Mouse (Mus musculus) bone marrow, adult 2 months (tissue): ENCODE measurements around the gene Atp11b. TPM values are rescaled to one million over a fixed set of nuclear protein-coding genes. Genes with fewer than 3 reads are reported as not detected.
A peak's percentile ranks its signal among the peaks of the same experiment; 100 is the strongest.

Experiments used
- H3K27ac ChIP-seq: fragments of 200-500 bp; 2 replicates; pipeline ENCODE4 v1.5.1; 2012; ENCODE audit warnings: low read depth, mild to moderate bottlenecking, control low read depth, inconsistent platforms, low read length; ENCODE audit not compliant: control insufficient read depth, poor library complexity, insufficient read depth
- H3K4me1 ChIP-seq: fragments of 200-500 bp; 2 replicates; pipeline ENCODE4 v1.6.1; 2011; ENCODE audit warnings: low read length; ENCODE audit not compliant: control insufficient read depth, insufficient read depth
- H3K4me3 ChIP-seq: fragments of 200-500 bp; replicated peaks from 2 replicates; pipeline ENCODE3; 2011; ENCODE audit warnings: mild to moderate bottlenecking, low read depth, low read length, control low read depth; ENCODE audit not compliant: control insufficient read depth
- CTCF ChIP-seq: fragments of 200-500 bp; IDR thresholded peaks from 2 replicates; pipeline ENCODE4 v1.5.1; 2011; ENCODE audit warnings: low read length, control low read depth; ENCODE audit not compliant: control insufficient read depth, insufficient read depth
- POLR2A ChIP-seq: fragments of 200-500 bp; IDR thresholded peaks from 2 replicates; pipeline ENCODE4 v1.6.1; 2011; ENCODE audit warnings: low read depth, mild to moderate bottlenecking, control low read depth, low read length, borderline replicate concordance; ENCODE audit not compliant: control insufficient read depth
- WGBS: fragments of 180-500 bp; shearing (Covaris S2); methylation state at CpG from one replicate; pipeline ENCODE4 v1.1.7; 2018; 5-methylcytosine and 5-hydroxymethylcytosine counted together
- polyA plus RNA-seq: library from polyadenylated mRNA; stranded (reverse); fragments of >200 nt; gene quantifications from 2 replicates; pipeline ENCODE4 v1.2.4, GENCODE M21; 2011; ENCODE audit warnings: low replicate concordance; ENCODE audit not compliant: missing spikeins, insufficient read depth, insufficient read length

Gene Atp11b
- polyA plus RNA-seq, 1 experiment, result 15.9 TPM

- Histone ChIP-seq H3K27ac (no peak overlapping the region), H3K4me1 (peaks cover 1% of the 10 kb centered on the region), H3K4me3 (no peak overlapping the region)
- 81% methylated on average over 7 of the region's 7 CpGs for WGBS
- no peak for TF ChIP-seq CTCF
- no peak for TF ChIP-seq POLR2A
Observed at GRCm38 (mm10) chr3:35725096-35725495, 28.8 kb upstream of the Atp11b start.

- H3K4me3 ChIP-seq, result no peak overlapping the region
- no peak overlapping the region for H3K27ac ChIP-seq
- WGBS, result 77% methylated on average over 1 of the region's 1 CpGs
- TF ChIP-seq CTCF, result no peak
- no peak for TF ChIP-seq POLR2A
- peaks cover 3% of the 10 kb centered on the region; the same call in 1 of the 2 replicates for H3K4me1 ChIP-seq
Observed at GRCm38 (mm10) chr3:35726936-35727335, 27.0 kb upstream of the Atp11b start.

- Histone ChIP-seq H3K4me1 (peaks cover 4% of the 10 kb centered on the region), H3K4me3 (no peak overlapping the region), H3K27ac (no peak overlapping the region)
- no peak for TF ChIP-seq POLR2A
- TF ChIP-seq CTCF, result no peak
- 84% methylated on average over 6 of the region's 6 CpGs for WGBS
Observed at GRCm38 (mm10) chr3:35729490-35729889, 24.4 kb upstream of the Atp11b start.

DNA sequence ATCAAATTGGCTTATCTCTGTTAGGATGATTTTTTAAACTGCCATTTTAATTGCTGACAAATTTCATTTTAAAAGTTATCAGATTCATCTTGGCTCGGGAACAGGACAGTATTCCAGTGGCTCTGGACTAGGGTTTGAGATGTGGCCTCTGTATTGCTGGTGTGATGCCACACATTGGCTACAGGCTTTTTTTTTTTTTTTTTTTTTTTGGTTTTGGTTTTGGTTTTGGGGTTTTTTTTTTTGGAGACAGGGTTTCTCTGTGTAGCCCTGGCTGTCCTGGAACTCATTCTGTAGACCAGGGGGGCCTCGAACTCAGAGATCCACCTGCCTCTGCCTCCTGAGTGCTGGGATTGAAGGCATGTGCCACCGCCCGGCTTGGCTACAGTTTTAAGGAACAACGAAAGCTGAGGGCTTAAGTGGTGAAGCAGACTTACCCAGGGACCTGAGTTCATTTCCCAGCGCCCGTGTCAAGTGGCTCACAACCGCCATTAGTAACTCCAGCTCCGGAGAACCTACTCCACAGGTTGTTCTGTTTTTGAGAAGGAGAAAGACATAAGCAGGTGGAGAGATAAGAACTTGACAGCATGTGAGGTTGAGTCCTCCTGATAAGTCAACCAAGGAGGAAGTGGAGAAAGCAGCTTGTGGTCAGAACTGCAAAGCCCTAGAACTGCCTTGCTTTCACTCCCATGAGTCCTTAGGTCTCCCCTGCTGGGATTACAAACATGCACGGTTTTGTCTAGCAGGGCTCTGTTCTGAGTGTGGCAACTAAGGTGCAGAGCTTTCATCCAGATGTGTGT lies 21.7 kb upstream of the Atp11b start:
- TF ChIP-seq CTCF (no peak), POLR2A (no peak)
- peak overlapping the region; percentile 85 for H3K27ac ChIP-seq
- H3K4me3 ChIP-seq, result peak overlapping the region; percentile 64

DNA sequence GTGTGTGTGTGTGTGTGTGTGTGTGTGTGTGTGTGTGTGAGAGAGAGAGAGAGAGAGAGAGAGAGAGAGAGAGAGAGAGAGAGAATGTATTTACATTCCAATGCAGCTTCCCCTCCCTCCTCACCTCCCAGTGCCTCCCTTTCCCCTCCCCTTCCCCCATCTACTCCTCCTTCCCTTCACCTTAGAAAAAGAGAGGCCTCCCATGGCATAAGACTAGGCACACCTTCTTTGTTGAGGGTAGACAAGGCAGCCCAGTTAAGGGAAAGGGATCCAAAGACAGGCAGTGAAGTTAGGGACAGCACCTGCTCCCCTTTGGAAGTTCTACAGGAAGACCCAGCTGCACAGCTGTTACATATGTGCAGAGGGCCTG lies 21.1 kb upstream of the Atp11b start:
- TF ChIP-seq CTCF, result no peak
- no peak for TF ChIP-seq POLR2A
- Histone ChIP-seq H3K4me1 (peaks cover 4% of the 10 kb centered on the region), H3K4me3 (peak overlapping the region; percentile 27), H3K27ac (peak overlapping the region; percentile 85)

More for the DNA sequence above, 21.7 kb upstream of the Atp11b start:
- peaks cover 4% of the 10 kb centered on the region for H3K4me1 ChIP-seq
- 5% methylated on average over 10 of the region's 10 CpGs for WGBS

GRCm38 (mm10) chr3:35734509-35734908 lies 19.4 kb upstream of the Atp11b start:
- TF ChIP-seq POLR2A, result no peak
- TF ChIP-seq CTCF, result no peak
- 78% methylated on average over 4 of the region's 4 CpGs for WGBS
- H3K4me3 ChIP-seq, result no peak overlapping the region
- no peak overlapping the region; the same call in 1 of the 2 replicates for H3K27ac ChIP-seq
- peaks cover 4% of the 10 kb centered on the region for H3K4me1 ChIP-seq

GRCm38 (mm10) chr3:35738071-35738470 lies 15.8 kb upstream of the Atp11b start:
- Histone ChIP-seq H3K4me1 (no peaks in the 10 kb centered on the region; the same call in 1 of the 2 replicates), H3K4me3 (no peak overlapping the region), H3K27ac (no peak overlapping the region)
- TF ChIP-seq POLR2A, result no peak
- no peak for TF ChIP-seq CTCF
- WGBS, result 67% methylated on average over 3 of the region's 3 CpGs

DNA sequence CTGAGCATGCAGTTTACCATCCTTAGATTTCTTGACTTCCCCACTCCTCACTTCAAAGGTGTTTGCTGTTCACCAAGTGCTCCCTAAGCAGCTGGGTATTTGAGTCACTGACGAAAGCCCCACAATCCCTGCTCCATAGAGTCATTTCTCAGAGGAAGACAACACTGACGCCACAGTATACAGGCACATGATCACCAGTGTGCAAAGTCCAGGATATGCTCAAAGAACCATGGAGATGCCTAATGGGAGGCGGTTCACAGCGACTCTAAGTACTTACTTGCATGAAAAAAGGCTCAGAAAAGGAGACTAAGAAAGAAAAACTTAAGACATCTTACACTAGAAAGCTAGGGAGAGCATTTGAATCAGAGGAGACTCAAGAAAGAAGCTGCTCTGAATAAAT lies 8.9 kb upstream of the Atp11b start:
- Histone ChIP-seq H3K4me3 (no peak overlapping the region), H3K4me1 (no peaks in the 10 kb centered on the region; the same call in 1 of the 2 replicates), H3K27ac (no peak overlapping the region)
- no peak for TF ChIP-seq POLR2A
- no peak for TF ChIP-seq CTCF
- WGBS, result 80% methylated on average over 4 of the region's 4 CpGs

GRCm38 (mm10) chr3:35746840-35747456 lies 7.0 kb upstream of the Atp11b start:
- Histone ChIP-seq H3K4me3 (no peak overlapping the region), H3K4me1 (no peaks in the 10 kb centered on the region; the same call in 1 of the 2 replicates), H3K27ac (peak overlapping the region; percentile 27; the same call in 1 of the 2 replicates)
- 11% methylated on average over 9 of the region's 9 CpGs for WGBS
- TF ChIP-seq POLR2A (no peak), CTCF (no peak)
